Mouse (Mus musculus): Measurements from ENCODE around the gene Scn4b.

The Scn4b gene

GRCm38 (mm10) chr9:45138191-45139032 is at the start of gene Scn4b:
Gene Scn4b, plus strand, starts transcription at chr9:45138395.
- peak; percentile 51 for DNase-seq (ENCODE audit: inconsistent ontology term)

DNA sequence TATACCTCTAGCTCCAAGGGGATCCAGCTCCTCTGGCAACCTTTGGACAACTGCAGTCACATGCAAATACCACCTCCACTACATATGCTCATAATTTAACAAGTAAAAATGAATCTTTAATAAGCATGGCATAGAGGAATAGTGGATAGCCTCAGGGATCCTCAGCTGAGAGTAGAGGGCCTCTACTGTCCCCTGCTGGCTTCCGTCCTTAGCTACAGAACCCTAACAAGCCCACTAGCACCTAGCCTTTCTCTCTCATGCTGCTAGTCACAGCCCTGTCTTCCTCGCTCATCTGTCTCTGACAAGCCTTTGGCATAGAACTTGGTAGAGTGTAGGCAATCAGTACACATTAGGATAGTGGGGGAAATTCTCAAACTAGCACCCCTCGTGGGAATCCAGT is 47.4 kb upstream of the Scn4b start:
- no peak for DNase-seq (ENCODE audit: inconsistent ontology term)

DNA sequence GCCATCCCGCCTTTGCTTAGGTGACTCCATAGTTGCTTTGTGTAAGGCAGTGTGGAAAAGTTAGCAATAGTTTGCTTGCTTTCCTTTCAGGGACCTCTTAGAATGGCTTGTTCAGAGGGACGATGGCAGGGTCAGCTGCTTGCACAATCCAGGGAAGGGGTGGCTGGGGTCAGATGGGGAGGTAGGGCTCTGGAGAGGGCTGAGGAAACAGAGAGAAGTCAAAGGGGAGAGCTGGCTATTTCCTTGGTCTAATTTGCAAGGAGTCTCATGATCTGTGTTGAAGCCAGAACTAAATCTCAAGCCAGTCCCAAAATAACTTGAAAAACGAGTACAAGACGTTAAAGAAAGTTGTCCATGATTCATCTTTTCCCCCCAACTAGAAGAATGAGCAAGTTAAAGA is 45.6 kb upstream of the Scn4b start:
- no peak for DNase-seq (ENCODE audit: inconsistent ontology term)

DNA sequence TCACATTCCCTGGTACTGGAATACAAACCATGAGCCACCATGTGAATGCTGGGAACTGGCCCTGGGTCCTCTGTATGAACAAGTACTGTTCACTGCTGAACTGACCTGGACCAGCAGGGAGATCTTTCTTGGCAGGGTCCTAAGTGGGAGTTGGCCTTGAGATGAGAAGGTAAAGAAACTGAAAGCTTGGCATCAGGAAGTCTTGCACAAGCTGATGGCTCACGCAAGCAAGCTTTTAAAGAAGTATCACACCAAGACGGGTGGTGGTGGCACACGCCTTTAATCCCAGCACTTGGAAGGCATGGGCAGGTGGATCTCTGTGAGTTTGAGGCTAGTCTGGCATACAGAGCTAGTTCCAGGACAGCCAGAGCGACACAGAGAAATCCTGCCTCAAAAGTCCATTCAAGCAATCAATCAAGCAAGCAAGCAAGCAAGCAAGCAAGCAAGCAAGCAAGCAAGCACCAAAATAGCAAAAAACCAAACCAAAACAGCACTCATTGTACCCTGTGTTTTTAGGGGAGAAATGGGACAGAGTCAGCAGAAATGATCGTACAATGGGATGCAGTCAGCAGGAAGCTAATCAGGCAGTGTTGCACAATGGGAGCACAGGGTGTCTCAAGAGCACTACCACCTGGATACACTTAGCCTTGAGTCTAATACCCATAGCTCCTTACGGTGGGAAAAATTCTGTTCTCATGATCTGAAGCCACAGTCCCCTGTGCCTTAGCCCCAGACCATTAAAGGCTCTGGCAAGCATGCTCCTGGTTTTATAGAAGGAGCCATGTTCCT is 42.9 kb upstream of the Scn4b start:
- DNase-seq (ENCODE audit: inconsistent ontology term): no peak

DNA sequence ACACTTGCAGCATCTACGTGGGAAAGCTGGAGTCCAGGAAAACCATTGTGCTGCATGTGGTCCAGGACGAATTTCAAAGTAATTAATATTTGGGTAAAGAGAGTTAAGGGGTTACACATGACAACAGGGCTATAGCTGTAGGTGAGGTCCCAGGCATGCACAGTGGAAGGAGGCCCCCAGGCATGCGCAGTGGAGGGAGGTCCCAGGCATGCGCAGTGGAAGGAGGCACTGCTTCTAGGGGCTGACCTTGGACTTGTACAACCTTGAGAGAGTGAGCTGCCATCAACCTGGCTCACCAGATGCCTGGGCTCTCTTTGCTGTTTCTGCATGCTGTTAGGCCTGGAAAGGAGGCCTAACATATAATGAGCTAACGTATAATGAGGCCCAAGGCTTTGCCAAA is 40.3 kb upstream of the Scn4b start:
- no peak for DNase-seq (ENCODE audit: inconsistent ontology term)

DNA sequence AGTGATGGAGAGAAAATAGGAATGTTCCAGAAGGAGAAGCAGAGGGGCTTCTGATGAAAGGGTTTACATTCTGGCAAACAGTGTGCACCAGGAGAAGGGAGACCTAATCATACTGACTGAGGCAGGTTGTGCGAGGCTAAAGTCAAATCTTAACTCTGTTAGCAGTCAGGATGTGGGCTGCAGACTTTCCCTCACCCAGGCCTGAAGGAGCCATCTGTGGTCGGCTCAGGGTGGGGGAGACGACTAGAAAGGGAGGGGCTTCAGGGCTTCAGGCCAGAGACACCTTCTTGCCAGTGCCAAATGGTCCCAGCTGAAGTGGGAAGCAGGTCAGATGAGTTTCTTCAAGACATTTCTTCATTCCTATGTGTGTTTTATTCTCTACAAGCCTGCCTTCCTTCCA is 39.8 kb upstream of the Scn4b start:
- DNase-seq (ENCODE audit: inconsistent ontology term): no peak

DNA sequence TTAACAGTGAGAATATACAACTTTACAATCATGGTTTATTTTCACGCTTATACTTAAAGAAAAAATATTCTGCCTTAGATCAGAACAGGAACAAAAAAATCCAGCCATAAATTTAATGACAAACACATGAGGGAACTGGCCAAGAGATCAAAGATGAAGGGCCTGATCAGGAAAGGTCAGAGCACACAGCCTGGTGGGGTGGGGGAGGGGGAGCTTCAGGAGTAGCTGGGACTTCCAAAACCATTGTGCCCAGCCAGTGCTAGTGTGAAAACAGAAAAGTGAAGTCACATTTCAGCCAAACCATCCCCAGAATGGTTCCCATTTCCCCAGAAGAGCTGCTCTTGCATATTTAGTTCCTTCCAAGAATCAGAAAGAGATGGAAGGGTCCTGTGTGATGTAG is 35.7 kb upstream of the Scn4b start:
- DNase-seq (ENCODE audit: inconsistent ontology term): no peak

- no peak for DNase-seq (ENCODE audit: inconsistent ontology term)
These were observed 34.8 kb upstream of the Scn4b start for GRCm38 (mm10) chr9:45103211-45103979.

GRCm38 (mm10) chr9:45105596-45106374 is 32.4 kb upstream of the Scn4b start:
- no peak for DNase-seq (ENCODE audit: inconsistent ontology term)

- no peak for DNase-seq (ENCODE audit: inconsistent ontology term)
These were observed 22.5 kb upstream of the Scn4b start for GRCm38 (mm10) chr9:45115706-45116105.

DNA sequence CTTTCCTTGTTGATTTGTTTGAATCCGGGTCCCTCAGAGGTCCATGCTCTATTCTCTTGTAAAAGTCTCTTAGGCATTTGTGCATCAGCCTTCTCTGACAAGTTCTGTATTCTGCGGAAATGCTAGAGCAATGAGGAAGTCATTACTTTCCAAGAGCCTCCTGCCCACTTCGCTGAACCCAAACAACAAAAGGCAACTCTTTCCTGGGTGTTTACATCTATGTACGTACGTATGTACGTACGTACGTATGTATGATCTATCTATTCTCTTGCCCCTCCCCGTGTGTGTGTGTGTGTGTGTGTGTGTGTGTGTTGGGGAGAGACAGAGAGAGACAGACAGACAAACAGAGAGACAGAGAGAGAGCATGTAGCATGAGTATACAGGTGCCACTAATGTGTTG is 21.4 kb upstream of the Scn4b start:
- no peak for DNase-seq (ENCODE audit: inconsistent ontology term)

- no peak for DNase-seq (ENCODE audit: inconsistent ontology term)
These were observed 20.3 kb upstream of the Scn4b start, which contains the start of gene Scn2b for GRCm38 (mm10) chr9:45117741-45118431. Gene Scn2b, plus strand, starts transcription at chr9:45117782.

DNA sequence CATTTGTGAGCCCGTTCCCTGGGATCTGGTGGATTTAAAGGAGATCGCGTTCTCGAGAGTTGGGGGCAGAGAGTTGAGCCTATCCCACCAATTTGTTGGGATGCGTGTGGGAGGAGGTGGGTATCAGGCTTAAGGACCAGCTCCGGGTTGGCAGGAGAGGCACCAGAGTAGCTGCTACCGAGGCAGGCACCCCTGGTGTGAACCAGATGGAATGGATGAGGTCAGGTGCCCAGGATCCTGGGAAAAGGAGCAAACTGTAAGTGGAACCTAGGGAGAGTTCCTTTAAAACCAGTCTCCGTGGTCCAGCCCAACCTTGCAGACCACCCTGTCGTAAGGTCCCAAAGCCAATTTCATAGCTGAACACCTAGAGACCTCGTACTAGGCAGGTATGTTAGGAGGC is 19.6 kb upstream of the Scn4b start:
- DNase-seq (ENCODE audit: inconsistent ontology term): no peak

DNA sequence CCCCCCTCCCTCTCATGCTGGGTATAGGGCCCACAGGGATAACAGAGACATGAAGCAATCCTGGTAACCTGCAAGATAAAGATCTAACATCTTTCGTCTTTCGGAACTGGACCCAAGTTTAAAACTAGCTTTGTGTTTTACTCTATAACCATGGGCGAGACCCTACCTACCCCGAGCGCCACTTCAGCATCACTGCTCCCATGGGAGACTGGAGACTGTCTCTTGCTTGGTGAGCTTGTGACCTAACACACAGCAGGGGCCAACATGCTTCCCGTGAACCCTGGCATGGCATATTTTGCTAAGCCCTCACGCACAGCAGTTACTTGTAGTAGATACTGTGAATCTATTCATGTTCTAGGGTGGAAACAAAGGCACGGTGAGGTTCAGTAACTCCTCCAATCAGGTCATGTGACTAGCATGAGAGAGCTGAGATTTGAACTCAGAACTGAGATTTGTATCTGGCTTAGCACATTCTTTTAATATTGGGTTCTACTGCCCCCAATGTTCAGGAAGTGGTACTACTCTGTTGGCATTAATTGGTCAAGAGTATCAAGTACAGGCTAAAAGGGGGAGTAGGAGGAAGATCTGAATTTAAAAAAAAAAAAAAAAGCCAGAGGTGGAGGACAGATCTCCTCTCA is 18.8 kb upstream of the Scn4b start:
- DNase-seq (ENCODE audit: inconsistent ontology term): no peak

- DNase-seq (ENCODE audit: inconsistent ontology term): no peak
These were observed 18.2 kb upstream of the Scn4b start for GRCm38 (mm10) chr9:45119954-45120530.

DNA sequence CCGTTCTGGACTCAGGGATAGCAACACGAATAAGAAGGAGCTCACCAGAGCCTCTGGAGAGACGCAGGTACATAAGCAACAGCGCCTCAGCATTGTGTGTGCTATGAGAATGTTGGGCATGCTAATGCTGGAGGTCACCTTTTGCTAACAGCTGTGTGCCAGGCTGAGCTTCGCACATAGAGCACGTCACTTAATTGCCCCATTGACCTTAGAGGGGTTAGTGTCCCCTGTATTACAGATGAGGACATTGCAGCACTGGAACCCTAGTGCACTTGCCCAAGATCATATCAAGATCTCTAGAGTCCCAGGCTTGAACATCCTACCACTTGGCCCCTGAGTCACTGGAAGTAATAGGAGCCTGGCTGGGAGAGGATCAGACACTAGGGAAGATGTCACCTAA is 17.6 kb upstream of the Scn4b start:
- no peak for DNase-seq (ENCODE audit: inconsistent ontology term)

DNA sequence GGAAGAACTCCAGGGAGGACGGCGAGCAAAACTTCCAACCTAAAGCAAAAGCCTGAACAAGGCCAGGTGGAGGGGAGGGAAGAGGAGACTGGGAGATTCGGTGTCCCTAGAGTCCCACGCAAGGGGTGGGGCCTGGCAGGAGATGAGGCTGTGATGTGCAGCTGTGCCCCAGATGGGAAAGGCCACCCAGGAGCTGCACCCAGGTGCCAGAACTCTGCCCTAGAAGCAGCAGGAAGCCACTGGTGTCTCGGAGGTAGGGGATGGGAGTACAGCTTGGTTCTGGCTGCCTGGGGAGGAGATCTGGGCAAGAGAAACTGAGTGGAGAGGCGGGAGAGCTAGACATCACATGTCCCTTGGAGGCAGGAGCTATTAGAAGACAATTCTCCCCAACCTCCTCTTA is 17.2 kb upstream of the Scn4b start:
- no peak for DNase-seq (ENCODE audit: inconsistent ontology term)

- DNase-seq (ENCODE audit: inconsistent ontology term): peak; percentile 42
These were observed 16.4 kb upstream of the Scn4b start for GRCm38 (mm10) chr9:45121769-45122168.

GRCm38 (mm10) chr9:45122209-45122761 is 15.9 kb upstream of the Scn4b start:
- DNase-seq (ENCODE audit: inconsistent ontology term): no peak

DNA sequence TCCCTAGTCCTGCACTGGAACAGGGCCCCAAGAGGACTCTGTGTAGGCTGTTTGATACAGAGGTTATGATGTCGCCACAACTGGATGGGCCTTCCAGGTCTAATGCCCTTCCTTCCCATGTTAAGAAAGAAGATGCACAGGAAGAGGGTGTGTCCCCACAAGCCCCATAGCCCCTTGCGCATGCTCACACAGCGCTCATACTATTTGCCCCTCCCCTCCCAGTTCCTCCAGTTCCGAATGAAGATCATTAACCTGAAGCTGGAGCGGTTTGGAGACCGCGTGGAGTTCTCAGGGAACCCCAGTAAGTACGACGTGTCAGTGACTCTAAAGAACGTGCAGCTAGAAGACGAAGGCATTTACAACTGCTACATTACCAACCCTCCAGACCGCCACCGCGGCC is 13.0 kb upstream of the Scn4b start:
- DNase-seq (ENCODE audit: inconsistent ontology term): no peak

Measured in Muller cell, postnatal 12 days (primary cell).